Mouse (Mus musculus) spleen, adult 18-20 months (tissue): ENCODE data around the gene Vmn2r8.
"Not testable (repeated sequence)": the region's sequence is repeated elsewhere in the genome, so short reads cannot be mapped to it uniquely, and the experiment has no call there.

Experiments
- DNase-seq, 2 experiments: peaks; one replicate each; pipeline ENCODE4 v3.0.0; 2022; ENCODE audit warnings: mixed read lengths in 2 of 2

Vmn2r8 gene

GRCm38 (mm10) chr5:108808750-108809149 lies at the start of gene Vmn2r8:
Gene Vmn2r8 (minus strand): TSS chr5:108808850.
- DNase-seq, result not testable (repeated sequence)

GRCm38 (mm10) chr5:108852501-108852900 lies 43.9 kb upstream of the Vmn2r8 start, which contains the start of gene Vmn2r9:
Gene Vmn2r9 (minus strand): TSS chr5:108852601.
- not testable (repeated sequence) for DNase-seq

- DNase-seq, result no peak
These were observed 40.8 kb upstream of the Vmn2r8 start for GRCm38 (mm10) chr5:108849466-108849865.

GRCm38 (mm10) chr5:108836156-108836555 lies 27.5 kb upstream of the Vmn2r8 start:
- DNase-seq, result no peak

- DNase-seq, result no peak
These were observed 14.6 kb upstream of the Vmn2r8 start for GRCm38 (mm10) chr5:108823276-108823675.

GRCm38 (mm10) chr5:108803646-108804045 lies 5.0 kb downstream of the Vmn2r8 start:
- DNase-seq, result no peak

- not testable (repeated sequence) for DNase-seq
These were observed 13.4 kb downstream of the Vmn2r8 start, which contains the start of gene Tmed11 for GRCm38 (mm10) chr5:108795263-108795662. Gene Tmed11 (minus strand): TSS chr5:108795363.

- DNase-seq, result not testable (repeated sequence)
These were observed 18.3 kb downstream of the Vmn2r8 start for GRCm38 (mm10) chr5:108790385-108790784.

GRCm38 (mm10) chr5:108774630-108775306 lies 33.9 kb downstream of the Vmn2r8 start, which contains the start of gene Rnf212:
Gene Rnf212 (minus strand): TSS chr5:108774982.
- no peak for DNase-seq

GRCm38 (mm10) chr5:108760002-108760401 lies 48.6 kb downstream of the Vmn2r8 start:
- DNase-seq, result no peak

- DNase-seq, result no peak
These were observed 50.3 kb downstream of the Vmn2r8 start for GRCm38 (mm10) chr5:108758396-108758795.

GRCm38 (mm10) chr5:108751258-108751657 lies 57.4 kb downstream of the Vmn2r8 start:
- DNase-seq, result not testable (repeated sequence)

- no peak for DNase-seq
These were observed 58.1 kb downstream of the Vmn2r8 start for GRCm38 (mm10) chr5:108750328-108751210.

GRCm38 (mm10) chr5:108744629-108745028 lies 64.0 kb downstream of the Vmn2r8 start:
- DNase-seq, result no peak

- no peak for DNase-seq
These were observed 64.8 kb downstream of the Vmn2r8 start for GRCm38 (mm10) chr5:108743856-108744255.

GRCm38 (mm10) chr5:108742596-108742995 lies 66.1 kb downstream of the Vmn2r8 start:
- no peak for DNase-seq

- no peak for DNase-seq
These were observed 66.8 kb downstream of the Vmn2r8 start for GRCm38 (mm10) chr5:108741844-108742243.
